Mouse (Mus musculus): ENCODE measurements around the gene Dcp1a. TPM values are rescaled to one million over a fixed set of nuclear protein-coding genes. Genes with fewer than 3 reads are reported as not detected.
A peak's percentile ranks its signal among the peaks of the same experiment; 100 is the strongest.
"Not testable (repeated sequence)": the region's sequence is repeated elsewhere in the genome, so short reads cannot be mapped to it uniquely, and the experiment has no call there.

The Dcp1a gene
- total RNA-seq, 2 experiments from 2014 or later, result 21.4 to 21.9 TPM

DNA sequence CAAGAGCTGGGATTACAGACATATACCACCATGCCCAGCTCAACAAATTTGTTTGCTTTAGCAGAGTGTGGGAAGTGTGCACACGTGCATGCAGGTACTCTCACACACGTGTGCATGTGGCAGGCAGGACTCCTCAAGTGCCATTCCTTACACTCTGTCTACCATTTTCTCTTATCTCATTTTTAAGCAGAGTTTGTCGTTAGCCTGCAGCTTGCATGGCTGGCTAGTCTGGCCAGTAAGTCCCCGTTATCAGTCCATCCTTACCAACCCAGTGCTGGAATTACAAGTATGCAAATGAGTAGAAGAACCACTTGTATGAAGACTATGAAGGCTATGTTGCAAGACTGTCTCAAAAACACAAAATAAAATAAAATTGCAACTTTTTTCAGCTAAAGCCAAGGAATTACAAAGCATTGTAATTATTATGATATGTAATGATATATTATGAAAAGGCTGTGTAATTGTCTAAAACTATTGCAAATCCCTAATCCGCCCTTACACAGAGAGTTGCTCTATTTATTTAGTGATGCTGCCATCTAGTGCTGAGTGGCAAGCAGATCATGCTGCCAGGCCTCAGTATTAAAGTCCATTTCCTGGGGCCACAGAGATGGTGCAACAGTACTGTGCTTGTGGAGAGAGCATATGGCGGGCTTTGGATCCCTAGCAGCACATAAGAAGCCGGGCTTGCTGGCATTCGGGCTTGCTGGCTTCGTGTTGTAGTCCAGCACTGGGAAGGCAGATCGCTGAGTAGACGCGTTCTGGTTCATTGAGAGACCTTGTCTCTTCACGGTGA, 36.8 kb downstream of the Dcp1a start:
- intact Hi-C loops (cut with DNase I), result no loop called here
- DNase-seq, result peak; percentile 41

GRCm38 (mm10) chr14:30519323-30519722, 40.0 kb downstream of the Dcp1a start:
- intact Hi-C loops (cut with DNase I), result no loop called here
- no peak for DNase-seq

GRCm38 (mm10) chr14:30523356-30523755, 44.0 kb downstream of the Dcp1a start:
- intact Hi-C loops (cut with DNase I), result no loop called here
- no peak for DNase-seq

GRCm38 (mm10) chr14:30528392-30528791, 49.1 kb downstream of the Dcp1a start:
- intact Hi-C loops (cut with DNase I), result no loop called here
- no peak for DNase-seq

DNA sequence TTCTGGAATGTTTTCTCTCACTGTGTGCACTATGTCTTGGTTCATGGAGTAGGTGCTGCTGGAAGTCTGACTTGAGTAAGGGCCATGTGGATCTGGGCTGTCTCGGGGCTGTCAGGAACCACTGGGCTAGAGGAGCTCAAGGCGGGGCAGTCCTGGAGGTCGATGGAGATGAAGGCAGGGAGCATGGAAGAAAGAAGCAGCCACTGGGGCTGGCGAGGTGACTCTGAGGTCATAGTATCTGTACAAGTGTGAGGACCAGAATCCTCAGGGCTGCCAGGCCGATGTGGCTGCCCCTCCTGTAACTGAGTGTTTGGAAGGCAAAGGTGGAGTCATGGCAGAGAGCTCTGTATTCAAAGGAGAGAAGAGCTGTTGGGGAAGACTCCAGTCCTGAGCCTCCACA, 49.6 kb downstream of the Dcp1a start:
- intact Hi-C loops (cut with DNase I), result no loop called here
- no peak for DNase-seq

GRCm38 (mm10) chr14:30529454-30529853, 50.1 kb downstream of the Dcp1a start:
- DNase-seq, result no peak
- intact Hi-C loops (cut with DNase I), result no loop called here

DNA sequence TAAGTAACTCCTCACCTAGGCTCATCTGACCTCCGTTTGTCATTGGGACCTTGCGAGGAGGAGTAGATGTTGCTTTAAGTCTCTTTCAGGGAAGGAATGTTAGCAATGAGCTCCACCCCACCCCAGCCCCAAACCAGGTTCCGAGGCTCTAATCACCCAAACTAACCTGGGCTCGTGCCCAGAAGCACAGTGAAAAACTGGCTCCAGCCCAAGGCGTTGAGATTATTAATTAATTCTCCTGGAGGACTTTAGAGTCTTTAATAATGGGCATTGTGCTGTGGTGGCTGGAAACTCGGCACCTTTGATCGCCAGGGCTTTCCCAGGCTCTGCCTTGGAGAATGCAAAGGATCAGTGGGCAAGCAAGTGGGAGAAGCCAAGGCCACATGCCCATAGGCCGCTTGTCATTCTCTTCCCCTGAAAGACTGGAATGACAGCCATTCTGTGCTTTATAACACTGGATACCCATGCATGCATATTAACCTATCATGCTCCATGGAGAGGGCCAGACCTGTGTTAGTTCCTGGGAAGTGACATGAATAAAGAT, 51.5 kb downstream of the Dcp1a start:
- intact Hi-C loops (cut with DNase I), result no loop called here
- peak; percentile 27 for DNase-seq

DNA sequence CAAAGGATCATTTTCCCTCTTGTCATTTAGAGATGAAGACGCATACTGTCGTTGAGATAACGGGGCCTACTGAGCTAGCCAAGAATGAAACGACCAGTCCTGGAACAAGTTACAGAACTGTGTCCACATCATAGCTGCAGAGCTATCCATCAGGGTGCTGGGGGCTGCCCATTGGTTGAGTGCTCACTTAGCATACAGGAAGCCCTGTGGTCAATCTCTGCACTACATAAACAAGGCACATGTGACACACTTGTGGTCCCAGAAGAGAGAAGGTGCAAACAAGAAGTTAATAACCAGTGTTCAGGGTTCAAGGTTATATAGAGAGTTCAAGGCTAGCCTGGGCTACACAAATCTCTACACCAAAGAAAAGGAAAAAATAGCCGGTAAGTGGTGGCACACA, 52.1 kb downstream of the Dcp1a start:
- intact Hi-C loops (cut with DNase I), result no loop called here
- DNase-seq, result no peak

DNA sequence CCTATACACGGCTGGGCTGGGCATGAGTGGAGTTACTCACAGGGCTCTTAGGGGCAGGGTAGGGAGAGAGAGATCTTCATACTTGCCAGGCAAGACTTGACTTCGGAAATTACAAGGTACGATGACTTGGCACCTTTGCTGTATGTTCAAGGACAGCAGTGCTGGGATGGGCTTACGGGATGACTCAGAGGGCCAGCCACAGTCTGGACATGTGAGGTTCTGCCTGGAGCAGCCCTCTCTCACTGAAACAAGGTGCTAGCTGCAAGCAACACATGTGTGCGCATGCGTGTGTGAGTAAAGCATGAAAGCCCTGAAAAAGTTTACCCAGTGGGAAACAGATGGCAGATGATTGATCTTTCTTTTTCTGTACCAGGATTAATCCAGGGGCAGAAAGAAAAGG, 52.6 kb downstream of the Dcp1a start:
- intact Hi-C loops (cut with DNase I), result no loop called here
- DNase-seq, result no peak

DNA sequence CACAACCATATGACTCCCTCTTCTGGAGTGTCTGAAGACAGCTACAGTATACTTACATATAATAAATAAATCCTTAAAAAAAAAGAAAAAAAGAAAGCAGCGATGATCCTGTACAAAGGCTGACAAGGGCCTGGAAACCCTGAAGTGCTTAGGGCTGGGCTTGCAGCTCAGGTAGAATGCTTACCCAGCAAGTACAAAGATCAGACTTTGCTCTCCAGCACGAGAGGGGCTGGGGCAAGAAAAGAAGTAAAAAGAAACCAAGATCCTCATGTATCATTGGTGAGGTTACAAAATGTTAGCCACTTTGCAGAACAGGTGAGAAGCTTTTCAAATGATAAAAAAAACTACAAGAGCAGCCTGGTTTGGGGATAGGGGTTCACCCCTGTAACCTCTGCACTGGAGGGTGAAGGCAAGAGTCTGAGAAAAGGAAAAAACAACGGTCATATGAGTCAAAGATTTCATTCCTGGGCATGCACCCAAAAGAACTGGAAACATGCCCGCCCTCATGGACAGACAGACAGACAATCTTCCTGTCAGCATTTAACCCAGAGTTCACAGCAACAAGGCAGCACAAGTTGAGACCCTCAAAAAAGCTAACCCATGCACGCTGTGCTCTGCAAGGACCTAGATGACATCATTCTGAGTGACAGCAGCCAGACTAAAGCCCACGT, 54.6 kb downstream of the Dcp1a start:
- intact Hi-C loops (cut with DNase I), result no loop called here
- DNase-seq, result no peak

DNA sequence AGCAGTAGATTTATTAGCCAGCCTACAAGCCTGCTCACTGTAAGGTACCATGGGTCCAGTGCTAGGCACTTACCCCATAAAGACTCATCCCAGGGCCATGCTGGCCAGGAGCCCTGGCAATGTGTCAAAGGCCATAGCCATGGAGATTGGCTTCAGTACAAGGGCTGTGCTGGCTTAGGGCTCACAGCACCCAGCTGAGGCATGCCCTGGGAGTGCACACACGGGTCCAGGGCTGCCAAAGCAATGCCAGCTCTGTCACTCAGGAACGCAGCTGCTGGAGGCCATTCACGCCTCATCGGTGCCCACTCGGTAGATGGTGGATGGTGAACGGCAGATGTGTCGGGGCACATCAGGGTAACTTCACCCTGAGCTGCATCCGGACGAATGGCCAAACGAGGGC, 62.2 kb downstream of the Dcp1a start:
- intact Hi-C loops (cut with DNase I), result no loop called here
- DNase-seq, result peak; percentile 88

DNA sequence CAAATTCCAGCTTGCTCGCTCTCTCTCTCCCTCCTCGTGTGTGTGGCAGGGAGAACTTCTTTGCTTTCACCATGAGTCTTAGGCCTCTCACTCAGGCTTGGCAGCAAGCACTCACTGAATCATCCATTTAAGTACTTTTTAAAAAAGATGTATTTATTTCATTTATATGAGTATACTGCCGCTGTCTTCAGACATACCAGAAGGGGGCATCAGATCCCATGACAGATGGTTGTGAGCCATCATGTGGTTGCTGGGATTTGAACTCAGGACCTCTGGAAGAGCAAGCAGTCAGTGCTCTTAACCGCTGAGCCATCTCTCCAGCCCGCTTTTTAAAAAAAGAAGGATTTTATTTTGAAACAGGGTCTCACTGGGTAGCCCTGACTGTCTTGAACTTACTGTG, 64.0 kb downstream of the Dcp1a start:
- intact Hi-C loops (cut with DNase I), result not testable (repeated sequence)

GRCm38 (mm10) chr14:30548131-30548720, 68.9 kb downstream of the Dcp1a start, which contains the start of gene Tkt:
Gene Tkt (plus strand): TSS chr14:30548359.
- intact Hi-C loops (cut with DNase I), result no loop called here
- peak; percentile 76 for DNase-seq

More for the DNA sequence above, 64.0 kb downstream of the Dcp1a start:
- DNase-seq, result not testable (repeated sequence)

DNA sequence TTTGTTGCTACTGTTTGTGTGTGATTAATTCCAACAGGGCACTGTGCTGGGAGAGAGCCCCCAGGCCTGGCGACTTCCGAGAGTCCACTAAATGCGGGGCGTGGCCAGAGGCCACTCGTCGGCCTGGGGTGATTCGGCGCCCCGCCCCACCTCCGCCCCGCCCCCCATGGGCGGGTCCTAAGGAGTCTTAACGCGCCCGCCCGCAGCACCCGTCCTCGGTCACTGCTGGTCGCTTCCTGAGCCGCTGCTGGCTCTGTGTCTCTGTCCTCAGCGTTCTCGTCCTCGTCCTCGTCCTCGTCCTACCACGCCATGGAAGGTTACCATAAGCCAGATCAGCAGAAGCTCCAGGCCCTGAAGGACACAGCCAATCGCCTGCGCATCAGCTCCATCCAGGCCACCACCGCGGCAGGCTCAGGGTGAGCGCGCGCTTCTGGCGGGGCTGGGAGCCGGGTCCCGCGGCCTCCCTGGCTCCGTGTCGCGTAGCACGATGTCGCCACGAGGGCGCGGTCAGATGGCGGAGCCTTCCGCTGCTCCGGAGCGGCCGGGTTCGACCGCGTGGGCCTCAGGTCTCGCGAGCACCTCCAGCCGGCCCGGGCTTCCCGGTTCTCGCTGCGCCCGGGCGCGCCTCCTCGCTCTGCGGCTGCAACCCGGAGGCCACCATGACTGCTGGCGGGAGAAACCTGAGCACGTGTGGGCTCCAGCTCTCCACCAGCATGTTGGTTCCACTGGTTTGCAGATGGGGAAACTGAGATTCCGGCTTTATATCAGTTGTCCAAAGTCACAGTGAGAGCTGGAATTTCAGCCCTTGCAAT, 69.8 kb downstream of the Dcp1a start:
- peak; percentile 98 for DNase-seq
- intact Hi-C loops (cut with DNase I), result no loop called here

DNA sequence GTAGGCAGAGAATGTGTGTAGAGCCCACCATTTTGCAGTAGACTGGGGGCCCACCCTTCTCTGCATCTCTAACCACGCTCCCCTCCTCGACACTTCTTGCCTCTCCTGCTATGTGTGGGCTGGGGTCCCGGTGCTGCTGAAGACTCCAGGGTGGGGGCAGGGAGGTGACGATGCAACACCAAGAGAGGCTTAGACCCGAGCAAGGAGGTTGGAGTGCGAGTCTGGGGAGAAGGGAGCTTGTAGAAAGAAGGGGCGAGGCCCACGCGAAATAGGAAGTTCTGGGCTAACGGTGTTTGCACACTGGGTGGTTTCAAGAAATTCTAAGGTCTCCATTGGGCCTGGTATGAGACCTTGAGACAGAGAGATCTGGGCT, 70.4 kb downstream of the Dcp1a start:
- no peak for DNase-seq
- intact Hi-C loops (cut with DNase I), result no loop called here

- intact Hi-C loops (cut with DNase I), result no loop called here
- no peak for DNase-seq
Measured at GRCm38 (mm10) chr14:30550232-30551070, 71.1 kb downstream of the Dcp1a start.

DNA sequence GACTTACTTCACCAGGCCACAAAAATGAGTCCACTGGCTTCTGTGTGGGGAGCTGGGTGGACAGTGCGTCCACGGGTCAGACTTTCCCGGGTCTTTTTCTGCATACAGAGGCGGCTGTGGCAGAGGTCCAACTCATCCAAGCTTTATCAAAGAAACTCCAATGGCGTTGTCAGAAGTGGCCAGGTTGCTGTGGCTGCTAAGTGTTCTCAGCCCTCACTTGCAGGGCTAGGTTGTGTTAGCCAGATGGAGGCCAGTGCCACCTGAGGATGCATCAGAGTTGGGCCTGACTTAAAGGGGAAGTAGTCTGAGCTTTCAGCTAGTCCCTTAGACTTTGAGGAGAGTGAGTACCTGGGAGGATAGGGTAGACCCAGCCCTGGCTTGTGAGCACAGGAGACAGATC, 72.2 kb downstream of the Dcp1a start:
- intact Hi-C loops (cut with DNase I), result no loop called here

GRCm38 (mm10) chr14:30551981-30552380, 72.6 kb downstream of the Dcp1a start:
- DNase-seq, result no peak
- intact Hi-C loops (cut with DNase I), result no loop called here

More for the DNA sequence above, 72.2 kb downstream of the Dcp1a start:
- no peak for DNase-seq

DNA sequence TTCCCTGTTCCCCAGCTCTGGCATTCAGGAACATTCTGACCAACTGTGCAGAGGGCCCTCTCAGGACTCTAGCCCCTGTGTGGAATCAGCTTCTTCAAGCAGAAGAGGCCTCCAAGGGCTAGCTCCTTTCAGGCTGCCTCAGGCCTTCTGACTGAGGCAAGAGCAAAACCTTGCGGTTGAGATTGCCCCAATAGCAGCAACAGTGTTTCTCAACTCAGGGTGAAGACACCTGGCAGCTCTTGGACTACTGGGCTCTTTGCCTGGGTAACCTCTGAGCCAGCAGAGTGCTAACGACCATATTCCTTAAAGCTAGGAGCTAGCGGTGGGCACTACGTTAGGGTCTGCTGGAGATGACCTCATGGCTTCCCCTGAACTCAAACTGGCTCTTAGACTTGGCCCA, 73.8 kb downstream of the Dcp1a start:
- intact Hi-C loops (cut with DNase I), result no loop called here
- DNase-seq, result no peak

DNA sequence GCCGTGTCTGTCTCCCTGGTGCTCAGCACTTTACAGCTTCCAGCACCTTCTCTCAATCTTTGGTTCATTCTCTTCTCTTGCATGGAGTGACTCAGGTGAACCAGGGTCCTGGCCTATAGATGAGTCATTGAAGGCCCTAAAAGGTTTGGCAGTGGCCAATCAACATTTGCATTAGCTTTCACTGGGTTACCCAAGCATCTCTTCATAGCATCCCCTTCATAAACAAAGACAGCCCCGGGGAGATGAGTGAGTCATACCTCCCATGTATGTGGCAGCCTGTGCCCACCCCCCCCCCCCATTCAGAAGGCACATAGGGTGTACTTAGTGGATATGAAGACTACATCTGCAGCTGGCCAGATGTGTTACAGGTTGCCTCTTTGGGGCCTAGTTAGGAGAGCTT, 77.3 kb downstream of the Dcp1a start:
- intact Hi-C loops (cut with DNase I), result no loop called here
- no peak for DNase-seq

Measured in left cerebral cortex, postnatal 4 days (tissue).